Comparison of ENCODE assay signal across 8 mouse cellular contexts in genomic region chr17:56715914-56716654, GRCm38 (mm10). TPM values are rescaled to one million over a fixed set of nuclear protein-coding genes. Genes with fewer than 3 reads are reported as not detected.
A peak's percentile ranks its signal among the peaks of the same experiment; 100 is the strongest.
DNase-seq lines count a peak whose midpoint lies in the region; ATAC-seq lines count a peak whose summit lies in the region.

No protein-coding gene starts in this region.

- H3K9me3 ChIP-seq in lung, embryonic 16.5 days (ENCODE audit: control insufficient read depth, low read length), result no peaks in the 10 kb centered on the region
- H3K9me3 ChIP-seq in embryonic facial prominence, embryonic 15.5 days (replicated peaks), result no peaks in the 10 kb centered on the region
- H3K9me3 ChIP-seq in intestine, embryonic 15.5 days, result no peaks in the 10 kb centered on the region
- no peaks in the 10 kb centered on the region for H3K9me3 ChIP-seq in neural tube, embryonic 13.5 days

- peak overlapping the region; percentile 79 for H3K27ac ChIP-seq in lung, embryonic 16.5 days (ENCODE audit: low read length)
- peak overlapping the region; percentile 89 for H3K27ac ChIP-seq in embryonic facial prominence, embryonic 15.5 days (replicated peaks)
- peak overlapping the region; percentile 84 for H3K27ac ChIP-seq in intestine, embryonic 15.5 days
- peak overlapping the region; percentile 88 for H3K27ac ChIP-seq in neural tube, embryonic 13.5 days (replicated peaks)

- peaks cover 8% of the 10 kb centered on the region for H3K36me3 ChIP-seq in lung, embryonic 16.5 days (ENCODE audit: control insufficient read depth, insufficient read depth, low read length)
- peaks cover 21% of the 10 kb centered on the region for H3K36me3 ChIP-seq in embryonic facial prominence, embryonic 15.5 days
- peaks cover 10% of the 10 kb centered on the region for H3K36me3 ChIP-seq in intestine, embryonic 15.5 days
- H3K36me3 ChIP-seq in neural tube, embryonic 13.5 days, result peaks cover 25% of the 10 kb centered on the region

- H3K4me3 ChIP-seq in lung, embryonic 16.5 days (ENCODE audit: low read length), result peak overlapping the region; percentile 89
- H3K4me3 ChIP-seq in embryonic facial prominence, embryonic 15.5 days (replicated peaks), result peak overlapping the region; percentile 89
- H3K4me3 ChIP-seq in intestine, embryonic 15.5 days (replicated peaks), result peak overlapping the region; percentile 80
- H3K4me3 ChIP-seq in neural tube, embryonic 13.5 days, result peak overlapping the region; percentile 83

- H3K9ac ChIP-seq in lung, embryonic 16.5 days (ENCODE audit: low read length), result peak overlapping the region; percentile 86
- H3K9ac ChIP-seq in embryonic facial prominence, embryonic 15.5 days, result peak overlapping the region; percentile 87
- H3K9ac ChIP-seq in intestine, embryonic 15.5 days, result peak overlapping the region; percentile 80
- peak overlapping the region; percentile 84 for H3K9ac ChIP-seq in neural tube, embryonic 13.5 days

- ATAC-seq in lung, embryonic 16.5 days (ENCODE audit: low read depth), result no peak
- ATAC-seq in embryonic facial prominence, embryonic 15.5 days (ENCODE audit: insufficient number of reproducible peaks, low FRiP score, low TSS enrichment, low read depth), result peak; percentile 26; the same call in 1 of the 2 replicates
- peak; percentile 0; the same call in 1 of the 2 replicates for ATAC-seq in intestine, embryonic 15.5 days
- ATAC-seq in neural tube, embryonic 13.5 days (ENCODE audit: low read depth), result peak; percentile 3

- no peak for DNase-seq in lung, adult 18-20 months
- DNase-seq in urinary bladder, adult 2 months (ENCODE audit: low spot score), result no peak
- DNase-seq in adrenal gland, adult 2 months, result no peak
- no peak for DNase-seq in left cerebral cortex, adult 18-20 months (ENCODE audit: low spot score in 2 of 2)

- peaks cover 15% of the 10 kb centered on the region for H3K4me1 ChIP-seq in lung, embryonic 16.5 days (replicated peaks; ENCODE audit: control insufficient read depth, insufficient read depth, low read length)
- peaks cover 37% of the 10 kb centered on the region for H3K4me1 ChIP-seq in embryonic facial prominence, embryonic 15.5 days
- H3K4me1 ChIP-seq in intestine, embryonic 15.5 days (replicated peaks), result peaks cover 24% of the 10 kb centered on the region
- H3K4me1 ChIP-seq in neural tube, embryonic 13.5 days (replicated peaks), result peaks cover 39% of the 10 kb centered on the region

- 24% methylated on average over 22 of the region's 22 CpGs for WGBS in lung, embryonic 16.5 days
- 25% methylated on average over 22 of the region's 22 CpGs for WGBS in embryonic facial prominence, embryonic 15.5 days
- WGBS in intestine, embryonic 15.5 days, result 23% methylated on average over 22 of the region's 22 CpGs
- WGBS in neural tube, embryonic 13.5 days, result 25% methylated on average over 22 of the region's 22 CpGs

- peak overlapping the region; percentile 77 for H3K4me2 ChIP-seq in lung, embryonic 16.5 days (ENCODE audit: low read depth, low read length)
- peak overlapping the region; percentile 84 for H3K4me2 ChIP-seq in embryonic facial prominence, embryonic 15.5 days (replicated peaks)
- peak overlapping the region; percentile 79 for H3K4me2 ChIP-seq in intestine, embryonic 15.5 days (replicated peaks)
- peak overlapping the region; percentile 82 for H3K4me2 ChIP-seq in neural tube, embryonic 13.5 days

- no peaks in the 10 kb centered on the region for H3K27me3 ChIP-seq in lung, embryonic 16.5 days (ENCODE audit: control insufficient read depth, insufficient read depth, low read depth, low read length)
- H3K27me3 ChIP-seq in embryonic facial prominence, embryonic 15.5 days, result no peaks in the 10 kb centered on the region
- no peaks in the 10 kb centered on the region for H3K27me3 ChIP-seq in intestine, embryonic 15.5 days (replicated peaks)
- no peaks in the 10 kb centered on the region for H3K27me3 ChIP-seq in neural tube, embryonic 13.5 days

RNA-seq across cellular contexts. Expression of gene Ndufa11, which starts 1.5 kb away (rescaled TPM):
- 424 and 435 TPM in 2 replicates for polyA plus RNA-seq in lung, embryonic 16.5 days (2015; fragmentation: Nextera tagmentation; extraction: Ambion mirVana)
- polyA plus RNA-seq in embryonic facial prominence, embryonic 15.5 days (2015; fragmentation: Nextera tagmentation; extraction: Ambion mirVana), result 422 and 425 TPM in 2 replicates
- 471 and 522 TPM in 2 replicates for polyA plus RNA-seq in intestine, embryonic 15.5 days (2015; fragmentation: Nextera tagmentation; extraction: Ambion mirVana)
- polyA plus RNA-seq in neural tube, embryonic 13.5 days (2015; fragmentation: Nextera tagmentation; extraction: Ambion mirVana), result 542 and 575 TPM in 2 replicates
- polyA plus RNA-seq in urinary bladder, adult 2 months (2012; rRNA removed), result 308 and 313 TPM in 2 replicates
- 100 to 1,000 TPM; 263 to 339 TPM for total RNA-seq in adrenal gland, adult 2 months (2021)
- 862 and 877 TPM in 2 replicates for polyA plus RNA-seq in adrenal gland, adult 2 months (2012; rRNA removed)
- 100 to 1,000 TPM; 218 to 234 TPM for total RNA-seq in left cerebral cortex, adult 18-20 months (2021)

RNA-seq across cellular contexts. Expression of gene Vmac, which starts 1.7 kb away (rescaled TPM):
- polyA plus RNA-seq in lung, embryonic 16.5 days (2015; fragmentation: Nextera tagmentation; extraction: Ambion mirVana), result 15.4 and 18.2 TPM in 2 replicates
- polyA plus RNA-seq in embryonic facial prominence, embryonic 15.5 days (2015; fragmentation: Nextera tagmentation; extraction: Ambion mirVana), result 23.9 and 26.1 TPM in 2 replicates
- 14.3 and 15.2 TPM in 2 replicates for polyA plus RNA-seq in intestine, embryonic 15.5 days (2015; fragmentation: Nextera tagmentation; extraction: Ambion mirVana)
- 16.3 and 17.5 TPM in 2 replicates for polyA plus RNA-seq in neural tube, embryonic 13.5 days (2015; fragmentation: Nextera tagmentation; extraction: Ambion mirVana)
- polyA plus RNA-seq in urinary bladder, adult 2 months (2012; rRNA removed), result 18.2 and 26.4 TPM in 2 replicates
- 10 to 100 TPM; 26.8 to 31.6 TPM for total RNA-seq in adrenal gland, adult 2 months (2021)
- polyA plus RNA-seq in adrenal gland, adult 2 months (2012; rRNA removed), result 50.2 and 57.3 TPM in 2 replicates
- 10 to 100 TPM in 1 of 2 experiments, 1 to 10 TPM in 1; 9.6 to 13.5 TPM for total RNA-seq in left cerebral cortex, adult 18-20 months (2021)

RNA-seq across cellular contexts. Expression of gene Nrtn, which starts 41.2 kb away (rescaled TPM):
- polyA plus RNA-seq in lung, embryonic 16.5 days (2015; fragmentation: Nextera tagmentation; extraction: Ambion mirVana), result 5.1 and 7.3 TPM in 2 replicates
- polyA plus RNA-seq in embryonic facial prominence, embryonic 15.5 days (2015; fragmentation: Nextera tagmentation; extraction: Ambion mirVana), result 24.6 and 29.5 TPM in 2 replicates
- 9.9 and 10.7 TPM in 2 replicates for polyA plus RNA-seq in intestine, embryonic 15.5 days (2015; fragmentation: Nextera tagmentation; extraction: Ambion mirVana)
- 1.1 and 1.7 TPM in 2 replicates for polyA plus RNA-seq in neural tube, embryonic 13.5 days (2015; fragmentation: Nextera tagmentation; extraction: Ambion mirVana)
- polyA plus RNA-seq in urinary bladder, adult 2 months (2012; rRNA removed), result 22.8 and 28.7 TPM in 2 replicates
- 1 to 10 TPM; 3.2 to 3.9 TPM for total RNA-seq in adrenal gland, adult 2 months (2021)
- 53.9 and 64.0 TPM in 2 replicates for polyA plus RNA-seq in adrenal gland, adult 2 months (2012; rRNA removed)
- 1 to 10 TPM; 3.4 to 4.7 TPM for total RNA-seq in left cerebral cortex, adult 18-20 months (2021)

RNA-seq across cellular contexts. Expression of gene Ranbp3, which starts 43.0 kb away (rescaled TPM):
- 80.2 and 92.8 TPM in 2 replicates for polyA plus RNA-seq in lung, embryonic 16.5 days (2015; fragmentation: Nextera tagmentation; extraction: Ambion mirVana)
- 90.4 and 91.7 TPM in 2 replicates for polyA plus RNA-seq in embryonic facial prominence, embryonic 15.5 days (2015; fragmentation: Nextera tagmentation; extraction: Ambion mirVana)
- polyA plus RNA-seq in intestine, embryonic 15.5 days (2015; fragmentation: Nextera tagmentation; extraction: Ambion mirVana), result 73.5 and 76.2 TPM in 2 replicates
- polyA plus RNA-seq in neural tube, embryonic 13.5 days (2015; fragmentation: Nextera tagmentation; extraction: Ambion mirVana), result 90.7 and 94.7 TPM in 2 replicates
- 72.5 and 77.3 TPM in 2 replicates for polyA plus RNA-seq in urinary bladder, adult 2 months (2012; rRNA removed)
- 10 to 100 TPM; 64.3 to 77.8 TPM for total RNA-seq in adrenal gland, adult 2 months (2021)
- 82.4 and 97.1 TPM in 2 replicates for polyA plus RNA-seq in adrenal gland, adult 2 months (2012; rRNA removed)
- 10 to 100 TPM; 89.7 to 91.2 TPM for total RNA-seq in left cerebral cortex, adult 18-20 months (2021)

RNA-seq across cellular contexts. Expression of gene Dus3l, which starts 48.5 kb away (rescaled TPM):
- 40.8 and 43.6 TPM in 2 replicates for polyA plus RNA-seq in lung, embryonic 16.5 days (2015; fragmentation: Nextera tagmentation; extraction: Ambion mirVana)
- 44.4 and 47.8 TPM in 2 replicates for polyA plus RNA-seq in embryonic facial prominence, embryonic 15.5 days (2015; fragmentation: Nextera tagmentation; extraction: Ambion mirVana)
- polyA plus RNA-seq in intestine, embryonic 15.5 days (2015; fragmentation: Nextera tagmentation; extraction: Ambion mirVana), result 38.7 and 42.8 TPM in 2 replicates
- polyA plus RNA-seq in neural tube, embryonic 13.5 days (2015; fragmentation: Nextera tagmentation; extraction: Ambion mirVana), result 61.5 and 64.6 TPM in 2 replicates
- 50.0 and 61.3 TPM in 2 replicates for polyA plus RNA-seq in urinary bladder, adult 2 months (2012; rRNA removed)
- total RNA-seq in adrenal gland, adult 2 months (2021), result 10 to 100 TPM; 30.0 to 36.2 TPM
- polyA plus RNA-seq in adrenal gland, adult 2 months (2012; rRNA removed), result 104 and 121 TPM in 2 replicates
- total RNA-seq in left cerebral cortex, adult 18-20 months (2021), result 10 to 100 TPM; 61.8 to 63.0 TPM
